Mouse (Mus musculus) kidney, adult 8-10 months (tissue): ENCODE data around the gene Vmn2r24.
"Not testable (repeated sequence)": the region's sequence is repeated elsewhere in the genome, so short reads cannot be mapped to it uniquely, and the experiment has no call there.

Source experiments
- DNase-seq, 2 experiments: peaks; one replicate each; pipeline ENCODE4 v3.0.0; 2022

Vmn2r24 gene

GRCm38 (mm10) chr6:123778579-123778978 is at the start of gene Vmn2r24:
Vmn2r24 (plus strand) TSS chr6:123778879.
- no peak for DNase-seq

GRCm38 (mm10) chr6:123770031-123770430 is 8.6 kb upstream of the Vmn2r24 start:
- peak; percentile 10 to 13 for DNase-seq

GRCm38 (mm10) chr6:123784857-123785256 is 6.2 kb downstream of the Vmn2r24 start:
- DNase-seq: no peak

GRCm38 (mm10) chr6:123793746-123794145 is 15.1 kb downstream of the Vmn2r24 start:
- DNase-seq: no peak

- DNase-seq: not testable (repeated sequence)
Observed at GRCm38 (mm10) chr6:123810291-123810690, 31.6 kb downstream of the Vmn2r24 start.

GRCm38 (mm10) chr6:123819951-123820350 is 41.3 kb downstream of the Vmn2r24 start:
- no peak for DNase-seq

- not testable (repeated sequence) for DNase-seq
Observed at GRCm38 (mm10) chr6:123853363-123853762, 74.7 kb downstream of the Vmn2r24 start, which contains the start of gene Vmn2r25. Vmn2r25 (minus strand) TSS chr6:123853463.
